Mouse (Mus musculus) ES-E14 (cell line): ENCODE data around the gene Phf21b.

Source experiments
- HCFC1 ChIP-seq: IDR thresholded peaks from 2 replicates; pipeline ENCODE4 v1.6.1; 2012; ENCODE audit warnings: low read length, inconsistent platforms, borderline replicate concordance; ENCODE audit not compliant: insufficient read depth
- MAFK ChIP-seq: IDR thresholded peaks from 2 replicates; pipeline ENCODE4 v1.6.1; 2014; ENCODE audit warnings: mild to moderate bottlenecking, low read depth, low read length, inconsistent platforms; ENCODE audit not compliant: insufficient read depth

DNA sequence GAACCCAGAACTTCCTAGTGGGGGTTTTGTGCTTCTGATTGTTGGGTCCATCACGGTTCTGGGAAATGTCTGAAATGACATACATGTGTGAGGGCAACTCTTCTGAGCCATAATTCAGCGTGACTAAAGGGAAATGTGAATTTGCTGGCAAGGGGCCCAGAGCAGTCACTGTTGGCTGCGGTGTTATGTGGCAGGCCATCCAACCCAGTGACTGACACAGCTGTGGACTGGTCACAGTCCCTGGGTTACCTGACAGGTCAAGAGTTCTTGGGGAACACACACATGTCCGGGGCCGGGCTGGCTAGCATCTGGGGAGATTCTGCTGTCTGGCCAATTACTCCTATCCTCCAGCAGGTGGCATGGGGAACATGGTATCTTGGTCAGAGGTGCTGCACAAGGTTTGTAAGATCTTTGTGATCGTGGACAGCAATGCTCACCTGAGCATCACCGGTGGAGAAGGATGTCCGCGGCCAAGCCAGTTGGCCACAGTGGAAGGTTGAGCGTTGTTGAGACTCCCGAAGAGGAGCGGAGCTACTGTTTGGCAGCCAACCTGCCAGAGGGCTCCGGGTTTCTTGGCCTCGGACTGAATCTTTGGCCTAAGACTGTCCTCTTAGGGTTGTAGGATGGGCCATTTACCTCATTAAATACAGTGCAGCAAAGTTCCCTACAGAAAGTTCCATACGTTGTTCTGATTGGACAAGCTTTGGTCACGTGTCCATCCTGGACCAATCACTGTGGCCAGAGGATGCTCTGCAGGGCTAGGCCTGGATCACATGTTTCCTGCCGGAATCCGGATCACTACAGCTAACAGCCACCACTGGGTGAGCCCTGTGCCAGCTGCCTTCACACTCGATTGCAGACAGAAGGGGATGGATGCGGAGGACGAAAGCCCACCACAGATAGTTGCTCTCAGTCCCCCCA, 83.4 kb downstream of the Phf21b start:
- TF ChIP-seq MAFK: no peak
- TF ChIP-seq HCFC1: no peak
